In the genomic region with DNA sequence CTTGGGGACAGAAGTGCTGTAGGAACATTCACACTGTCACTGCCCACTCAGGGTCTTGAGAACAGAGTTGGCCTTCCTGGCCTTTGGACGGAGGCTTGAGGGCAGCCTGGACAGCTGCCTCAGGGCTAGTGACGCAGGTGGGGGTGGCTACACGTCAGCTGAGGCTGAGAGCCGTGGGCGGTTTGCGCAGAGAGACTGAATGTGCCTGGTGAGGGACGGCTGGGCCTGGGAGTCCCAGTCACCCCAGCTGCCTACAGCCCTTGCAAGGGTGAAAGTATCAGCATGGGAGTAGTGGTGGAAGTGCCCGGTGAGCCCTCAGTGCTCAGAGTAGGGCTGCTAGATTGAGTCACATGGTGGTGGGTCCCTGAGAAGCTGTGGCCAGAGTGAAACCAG, we compare ENCODE assay signal across 19 mouse cellular contexts. TPM values are rescaled to one million over a fixed set of nuclear protein-coding genes. Genes with fewer than 3 reads are reported as not detected.
DNase-seq lines count a peak whose midpoint lies in the region; ATAC-seq and TF ChIP-seq lines count a peak whose summit lies in the region.
"Had no signal": no experiment of that assay in that cellular context is flagged by ENCODE, and none has a peak within 500 bp of the region (broad histone marks: within the 10 kb centered on the region; RNA-seq: fewer than 3 reads in every experiment).

No protein-coding gene starts in this region.

- no peak overlapping the region for H3K9ac ChIP-seq in hindbrain, embryonic 13.5 days
- H3K9ac ChIP-seq in midbrain, embryonic 14.5 days (replicated peaks; ENCODE audit: low read length), result no peak overlapping the region
- H3K9ac ChIP-seq: midbrain, embryonic 12.5 days had no signal

- H3K27ac ChIP-seq in hindbrain, embryonic 10.5 days, result 0 out of 2 replicates have a peak overlapping the region, but pooled peaks have one; percentile 16
- H3K27ac ChIP-seq in hindbrain, embryonic 13.5 days, result no peak overlapping the region
- 0 out of 2 replicates have a peak overlapping the region, but pooled peaks have one; percentile 1 for H3K27ac ChIP-seq in midbrain, embryonic 10.5 days (replicated peaks)
- no peak overlapping the region for H3K27ac ChIP-seq in midbrain, embryonic 14.5 days (replicated peaks; ENCODE audit: low read depth, low read length)
- peak overlapping the region; percentile 71 for H3K27ac ChIP-seq in cortical plate, adult 2 months (ENCODE audit: insufficient read depth, low read length)
- H3K27ac ChIP-seq: embryonic facial prominence, embryonic 10.5 days; forebrain, embryonic 15.5 days; midbrain, embryonic 12.5 days had no signal

- no peak overlapping the region; the same call in 1 of the 2 replicates for H3K4me2 ChIP-seq in hindbrain, embryonic 13.5 days
- H3K4me2 ChIP-seq in midbrain, embryonic 14.5 days (ENCODE audit: low read length), result no peak overlapping the region
- H3K4me2 ChIP-seq: forebrain, embryonic 15.5 days; midbrain, embryonic 12.5 days had no signal

- 0 out of 2 replicates have a peak, but pooled peaks have one; percentile 29 for TF ChIP-seq POLR2A in cortical plate, adult 2 months (IDR thresholded peaks at IDR 0.05; ENCODE audit: extremely low read depth, insufficient read depth, low read length)

- no peak for DNase-seq in hindbrain, embryonic 10.5 days (ENCODE audit: low spot score)
- DNase-seq in midbrain, embryonic 10.5 days (ENCODE audit: low spot score), result no peak
- no peak for DNase-seq in midbrain, embryonic 14.5 days
- peak; percentile 60 for DNase-seq in cerebellum, adult 9-11 months
- no peak for DNase-seq in adrenal gland, adult 8-10 months
- no peak for DNase-seq in lung, postnatal 14 days
- DNase-seq: adrenal gland, postnatal 14 days; gastrocnemius, postnatal 14 days; heart, postnatal 14 days; kidney, adult 9 months; thymus, postnatal 4 days had no signal

- no peaks in the 10 kb centered on the region for H3K9me3 ChIP-seq in hindbrain, embryonic 10.5 days
- H3K9me3 ChIP-seq in hindbrain, embryonic 13.5 days, result no peaks in the 10 kb centered on the region
- no peaks in the 10 kb centered on the region for H3K9me3 ChIP-seq in midbrain, embryonic 10.5 days (replicated peaks)
- no peaks in the 10 kb centered on the region for H3K9me3 ChIP-seq in midbrain, embryonic 14.5 days (ENCODE audit: control insufficient read depth, low read length)
- H3K9me3 ChIP-seq: forebrain, embryonic 15.5 days; midbrain, embryonic 12.5 days; neural tube, embryonic 13.5 days had no signal

- no peak overlapping the region for H3K4me3 ChIP-seq in hindbrain, embryonic 10.5 days
- no peak overlapping the region for H3K4me3 ChIP-seq in hindbrain, embryonic 13.5 days
- no peak overlapping the region for H3K4me3 ChIP-seq in midbrain, embryonic 10.5 days
- H3K4me3 ChIP-seq in midbrain, embryonic 14.5 days (replicated peaks; ENCODE audit: low read depth, low read length), result no peak overlapping the region
- no peak overlapping the region for H3K4me3 ChIP-seq in cortical plate, adult 2 months (ENCODE audit: insufficient read depth, low read length)
- H3K4me3 ChIP-seq: embryonic facial prominence, embryonic 10.5 days; erythroblast, embryonic 14.5 days; forebrain, embryonic 15.5 days; midbrain, embryonic 12.5 days; neural tube, embryonic 13.5 days had no signal

- ATAC-seq in hindbrain, embryonic 13.5 days (ENCODE audit: low FRiP score), result no peak
- ATAC-seq in midbrain, embryonic 14.5 days (ENCODE audit: low FRiP score, low TSS enrichment), result no peak
- ATAC-seq: CD4-positive, CD25-positive, alpha-beta regulatory T cell, adult 4 months; forebrain, embryonic 15.5 days had no signal

- peaks cover 86% of the 10 kb centered on the region for H3K4me1 ChIP-seq in hindbrain, embryonic 10.5 days (replicated peaks)
- H3K4me1 ChIP-seq in hindbrain, embryonic 13.5 days (replicated peaks), result peaks cover 99% of the 10 kb centered on the region
- peaks cover 77% of the 10 kb centered on the region for H3K4me1 ChIP-seq in midbrain, embryonic 10.5 days
- H3K4me1 ChIP-seq in midbrain, embryonic 14.5 days (ENCODE audit: control insufficient read depth, insufficient read depth, low read length), result peaks cover 92% of the 10 kb centered on the region
- H3K4me1 ChIP-seq in cortical plate, adult 2 months (ENCODE audit: control insufficient read depth, insufficient read depth, low read length), result peaks cover 45% of the 10 kb centered on the region

- peaks cover 22% of the 10 kb centered on the region for H3K36me3 ChIP-seq in hindbrain, embryonic 10.5 days
- peaks cover 15% of the 10 kb centered on the region for H3K36me3 ChIP-seq in hindbrain, embryonic 13.5 days
- H3K36me3 ChIP-seq in midbrain, embryonic 10.5 days, result peaks cover 40% of the 10 kb centered on the region
- peaks cover 9% of the 10 kb centered on the region for H3K36me3 ChIP-seq in midbrain, embryonic 14.5 days (ENCODE audit: control insufficient read depth, insufficient read depth, low read length)

- H3K27me3 ChIP-seq in hindbrain, embryonic 10.5 days (ENCODE audit: insufficient read depth, poor library complexity, severe bottlenecking), result peaks cover 16% of the 10 kb centered on the region
- H3K27me3 ChIP-seq in hindbrain, embryonic 13.5 days, result no peaks in the 10 kb centered on the region
- peaks cover 13% of the 10 kb centered on the region; the same call in 1 of the 2 replicates for H3K27me3 ChIP-seq in midbrain, embryonic 10.5 days (ENCODE audit: low read depth, poor library complexity, severe bottlenecking)
- H3K27me3 ChIP-seq in midbrain, embryonic 14.5 days (ENCODE audit: control insufficient read depth, insufficient read depth, low read length), result no peaks in the 10 kb centered on the region
- H3K27me3 ChIP-seq: forebrain, embryonic 15.5 days; midbrain, embryonic 12.5 days; neural tube, embryonic 13.5 days had no signal

- 81% methylated on average over 8 of the region's 8 CpGs for WGBS in hindbrain, embryonic 10.5 days
- WGBS in hindbrain, embryonic 13.5 days, result 58% methylated on average over 8 of the region's 8 CpGs
- 88% methylated on average over 8 of the region's 8 CpGs for WGBS in midbrain, embryonic 10.5 days
- WGBS in midbrain, embryonic 14.5 days, result 77% methylated on average over 8 of the region's 8 CpGs

- TF ChIP-seq CTCF in cortical plate, adult 2 months (IDR thresholded peaks at IDR 0.05; ENCODE audit: extremely low read depth, insufficient read depth, low read length), result no peak

RNA-seq across cellular contexts. Expression of gene Brsk2, which starts 6.6 kb away (rescaled TPM):
- polyA plus RNA-seq in hindbrain, embryonic 10.5 days (2016; fragmentation: Nextera tagmentation; extraction: Ambion mirVana), result 8.7 and 14.1 TPM in 2 replicates
- 22.5 and 24.5 TPM in 2 replicates for polyA plus RNA-seq in hindbrain, embryonic 13.5 days (2015; fragmentation: Nextera tagmentation; extraction: Ambion mirVana)
- polyA plus RNA-seq in midbrain, embryonic 10.5 days (2016; fragmentation: Nextera tagmentation; extraction: Ambion mirVana), result 7.8 and 11.4 TPM in 2 replicates
- 23.9 and 33.5 TPM in 2 replicates for polyA plus RNA-seq in midbrain, embryonic 14.5 days (2014; fragmentation: Nextera tagmentation; extraction: Ambion mirVana)
- polyA plus RNA-seq in cortical plate, adult 2 months (2012; rRNA removed), result 179 and 188 TPM in 2 replicates
- 1 to 10 TPM; 2.0 to 4.1 (median 3.6) TPM for total RNA-seq in adrenal gland, adult 8-10 months (2022)

RNA-seq across cellular contexts. Expression of gene Tollip, which starts 37.9 kb away (rescaled TPM):
- polyA plus RNA-seq in hindbrain, embryonic 10.5 days (2016; fragmentation: Nextera tagmentation; extraction: Ambion mirVana), result 60.3 and 69.0 TPM in 2 replicates
- 70.1 and 72.9 TPM in 2 replicates for polyA plus RNA-seq in hindbrain, embryonic 13.5 days (2015; fragmentation: Nextera tagmentation; extraction: Ambion mirVana)
- polyA plus RNA-seq in midbrain, embryonic 10.5 days (2016; fragmentation: Nextera tagmentation; extraction: Ambion mirVana), result 52.9 and 66.6 TPM in 2 replicates
- 61.9 and 79.7 TPM in 2 replicates for polyA plus RNA-seq in midbrain, embryonic 14.5 days (2014; fragmentation: Nextera tagmentation; extraction: Ambion mirVana)
- polyA plus RNA-seq in cortical plate, adult 2 months (2012; rRNA removed), result 121 and 122 TPM in 2 replicates
- 10 to 100 TPM; 59.9 to 67.9 (median 62.6) TPM for total RNA-seq in adrenal gland, adult 8-10 months (2022)

Comparison
In these comparisons a context has a peak if more than half of its experiments do, and no peak if none do; other contexts are left out.
1. H3K27ac ChIP-seq: peak in hindbrain, embryonic 10.5 days (single experiment), midbrain, embryonic 10.5 days (single experiment) and cortical plate, adult 2 months (single experiment); none in hindbrain, embryonic 13.5 days (single experiment) and midbrain, embryonic 14.5 days (single experiment).